Mouse (Mus musculus) kidney, embryonic 15.5 days (tissue): Measurements from ENCODE around the gene Mzt1. TPM values are rescaled to one million over a fixed set of nuclear protein-coding genes. Genes with fewer than 3 reads are reported as not detected.

Experiments used
- ATAC-seq: fragments of 200-750 bp; cut with Nextera tagmentation; replicated peaks from 2 replicates; pipeline ENCODE4 v1.8.0; 2017; ENCODE audit warnings: moderate TSS enrichment; ENCODE audit not compliant: low FRiP score
- H3K27ac ChIP-seq: fragments of 300-500 bp; sonication (generic); 2 replicates; pipeline ENCODE4 v1.5.1; 2015; ENCODE audit warnings: mild to moderate bottlenecking, inconsistent platforms
- H3K27me3 ChIP-seq: fragments of 300-500 bp; sonication (generic); 2 replicates; pipeline ENCODE4 v1.6.1; 2015; ENCODE audit warnings: inconsistent platforms
- H3K36me3 ChIP-seq: fragments of 300-500 bp; sonication (generic); 2 replicates; pipeline ENCODE4 v1.6.1; 2015; ENCODE audit warnings: inconsistent platforms
- H3K4me1 ChIP-seq: fragments of 300-500 bp; sonication (generic); 2 replicates; pipeline ENCODE4 v1.6.1; 2015; ENCODE audit warnings: inconsistent platforms
- H3K4me2 ChIP-seq: fragments of 300-500 bp; sonication (generic); 2 replicates; pipeline ENCODE4 v1.6.1; 2015; ENCODE audit warnings: moderate library complexity, mild to moderate bottlenecking, inconsistent platforms
- H3K4me3 ChIP-seq: fragments of 300-500 bp; sonication (generic); replicated peaks from 2 replicates; pipeline ENCODE4 v1.5.1; 2015; ENCODE audit warnings: mild to moderate bottlenecking, inconsistent platforms
- H3K9ac ChIP-seq: fragments of 300-500 bp; sonication (generic); 2 replicates; pipeline ENCODE4 v1.6.1; 2015; ENCODE audit warnings: mild to moderate bottlenecking, inconsistent platforms
- H3K9me3 ChIP-seq: fragments of 300-500 bp; sonication (generic); replicated peaks from 2 replicates; pipeline ENCODE4 v1.6.1; 2016; ENCODE audit warnings: inconsistent platforms
- WGBS: fragments of 180-500 bp; shearing (Covaris S2); methylation state at CpG from one replicate; pipeline ENCODE4 v1.1.7; 2015; ENCODE audit warnings: mixed read lengths; 5-methylcytosine and 5-hydroxymethylcytosine counted together
- polyA plus RNA-seq: library from polyadenylated mRNA; unstranded; fragments of >200 nt; fragmentation: Nextera tagmentation; extraction: Ambion mirVana; gene quantifications from 2 replicates; pipeline ENCODE4 v1.2.1, GENCODE M21; 2015

Gene Mzt1
- polyA plus RNA-seq, result 84.8 and 94.3 TPM in 2 replicates

- Histone ChIP-seq H3K36me3 (peaks cover 13% of the 10 kb centered on the region), H3K4me1 (peaks cover 44% of the 10 kb centered on the region), H3K9ac (peak within 1 kb of the TSS; percentile 98), H3K27me3 (no peaks in the 10 kb centered on the region), H3K4me3 (peak within 1 kb of the TSS; percentile 99), H3K9me3 (no peaks in the 10 kb centered on the region), H3K4me2 (peak within 1 kb of the TSS; percentile 63), H3K27ac (peak within 1 kb of the TSS; percentile 96)
- peak; percentile 96 for ATAC-seq
- under 1% methylated on average over 81 of the region's 81 CpGs for WGBS
Observed at GRCm38 (mm10) chr14:99046031-99046781, at the start of gene Mzt1, which contains the start of gene Bora. Gene Mzt1 (minus strand): TSS chr14:99046134. Gene Bora (plus strand): TSS chr14:99046222.

- Histone ChIP-seq H3K9me3 (no peaks in the 10 kb centered on the region), H3K9ac (no peak overlapping the region), H3K4me3 (no peak overlapping the region), H3K36me3 (peaks cover 76% of the 10 kb centered on the region), H3K27ac (no peak overlapping the region), H3K4me2 (no peak overlapping the region), H3K27me3 (no peaks in the 10 kb centered on the region), H3K4me1 (no peaks in the 10 kb centered on the region)
- no peak for ATAC-seq
- WGBS, result 94% methylated on average over 7 of the region's 7 CpGs
Observed at GRCm38 (mm10) chr14:99088947-99089346, 43.0 kb upstream of the Mzt1 start.

- ATAC-seq, result no peak
- 85% methylated on average over 4 of the region's 4 CpGs for WGBS
- Histone ChIP-seq H3K36me3 (peaks cover 85% of the 10 kb centered on the region), H3K9ac (no peak overlapping the region), H3K9me3 (no peaks in the 10 kb centered on the region), H3K4me3 (no peak overlapping the region), H3K4me1 (no peaks in the 10 kb centered on the region), H3K27ac (no peak overlapping the region), H3K27me3 (no peaks in the 10 kb centered on the region), H3K4me2 (no peak overlapping the region)
Observed at GRCm38 (mm10) chr14:99071146-99071545, 25.2 kb upstream of the Mzt1 start.

- Histone ChIP-seq H3K4me2 (no peak overlapping the region), H3K4me1 (no peaks in the 10 kb centered on the region), H3K9me3 (no peaks in the 10 kb centered on the region), H3K36me3 (peaks cover 77% of the 10 kb centered on the region), H3K27ac (no peak overlapping the region), H3K4me3 (no peak overlapping the region), H3K27me3 (no peaks in the 10 kb centered on the region), H3K9ac (no peak overlapping the region)
- WGBS, result 93% methylated on average over 2 of the region's 2 CpGs
- ATAC-seq, result no peak
Observed at GRCm38 (mm10) chr14:99063091-99063490, 17.2 kb upstream of the Mzt1 start.

DNA sequence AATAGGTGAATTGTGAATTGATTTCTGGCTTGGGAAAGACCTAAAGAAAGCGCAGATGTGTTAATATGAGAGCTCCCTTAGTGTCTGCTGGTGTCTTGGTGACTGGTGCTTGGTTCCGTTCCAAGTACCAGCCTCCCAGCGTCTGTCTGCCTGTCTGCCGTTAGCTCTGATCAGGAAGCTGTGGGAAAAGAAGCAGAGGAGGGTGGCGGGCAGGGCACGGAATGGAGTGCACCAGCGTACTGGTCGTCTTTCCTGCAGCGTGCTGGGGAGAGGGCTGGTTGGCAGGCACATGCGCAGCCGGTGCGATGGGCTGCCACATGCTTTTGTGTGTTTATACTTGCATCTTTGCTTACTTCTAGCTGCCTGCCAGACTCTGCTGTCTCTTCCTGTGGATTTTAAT lies 14.7 kb upstream of the Mzt1 start:
- Histone ChIP-seq H3K9ac (no peak overlapping the region), H3K36me3 (peaks cover 73% of the 10 kb centered on the region), H3K27ac (no peak overlapping the region), H3K4me2 (no peak overlapping the region), H3K4me1 (no peaks in the 10 kb centered on the region), H3K27me3 (no peaks in the 10 kb centered on the region), H3K9me3 (no peaks in the 10 kb centered on the region), H3K4me3 (no peak overlapping the region)
- ATAC-seq, result no peak
- WGBS, result 92% methylated on average over 12 of the region's 12 CpGs

GRCm38 (mm10) chr14:99058959-99059586 lies 13.1 kb upstream of the Mzt1 start:
- Histone ChIP-seq H3K27ac (peak overlapping the region; percentile 51; the same call in 1 of the 2 replicates), H3K27me3 (no peaks in the 10 kb centered on the region), H3K4me3 (no peak overlapping the region), H3K36me3 (peaks cover 67% of the 10 kb centered on the region), H3K9ac (no peak overlapping the region), H3K4me2 (no peak overlapping the region), H3K4me1 (no peaks in the 10 kb centered on the region), H3K9me3 (no peaks in the 10 kb centered on the region)
- peak; percentile 56 for ATAC-seq
- WGBS, result 80% methylated on average over 7 of the region's 7 CpGs

- under 1% methylated on average over 15 of the region's 15 CpGs for WGBS
- ATAC-seq, result peak; percentile 6
- peak overlapping the region; percentile 63 for H3K4me2 ChIP-seq
Observed at GRCm38 (mm10) chr14:99046782-99047181, 848 bp upstream of the Mzt1 start.

DNA sequence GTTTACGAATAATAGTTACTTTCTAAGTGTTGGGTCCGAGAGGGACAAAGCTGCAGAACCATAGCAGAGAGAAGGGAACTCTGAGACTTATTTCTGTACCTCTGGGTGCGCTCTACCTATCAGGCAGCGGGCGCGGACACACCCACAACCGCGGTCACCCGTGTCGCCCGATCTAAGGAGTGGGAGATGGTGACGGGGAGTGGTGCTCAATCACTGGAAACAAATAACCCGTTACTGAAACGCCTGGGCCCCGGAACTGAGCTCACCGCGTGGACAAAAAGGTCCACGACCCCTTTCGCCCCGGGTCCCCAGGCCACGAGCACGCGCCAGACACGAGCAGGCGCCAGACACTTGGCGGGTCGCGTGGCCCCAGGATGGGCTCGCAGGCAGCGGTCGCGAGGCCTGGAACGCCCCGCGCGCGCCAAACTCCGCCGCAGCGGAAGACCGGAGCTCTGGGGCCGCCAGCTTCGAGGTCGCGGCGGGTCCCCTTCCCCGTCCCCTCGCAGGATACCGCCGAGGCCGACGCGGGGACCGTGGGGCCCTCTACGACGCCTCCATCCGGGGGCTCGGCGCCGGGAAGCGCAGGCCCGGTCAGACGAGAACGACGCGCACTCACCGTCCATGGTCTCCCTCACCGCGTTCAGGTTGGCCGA lies 430 bp downstream of the Mzt1 start:
- WGBS, result under 1% methylated on average over 70 of the region's 70 CpGs
- peak overlapping the region; percentile 96 for H3K27ac ChIP-seq
- H3K4me1 ChIP-seq, result peaks cover 47% of the 10 kb centered on the region
- H3K36me3 ChIP-seq, result peaks cover 7% of the 10 kb centered on the region
- peak overlapping the region; percentile 99 for H3K4me3 ChIP-seq
- H3K27me3 ChIP-seq, result no peaks in the 10 kb centered on the region
- peak overlapping the region; percentile 98 for H3K9ac ChIP-seq
- peak; percentile 37 for ATAC-seq
- no peaks in the 10 kb centered on the region for H3K9me3 ChIP-seq
- peak overlapping the region; percentile 63 for H3K4me2 ChIP-seq

More at GRCm38 (mm10) chr14:99046782-99047181, 848 bp upstream of the Mzt1 start:
- Histone ChIP-seq H3K27ac (peak overlapping the region; percentile 96), H3K9me3 (no peaks in the 10 kb centered on the region), H3K27me3 (no peaks in the 10 kb centered on the region), H3K4me1 (peaks cover 39% of the 10 kb centered on the region), H3K36me3 (peaks cover 19% of the 10 kb centered on the region), H3K4me3 (peak overlapping the region; percentile 99), H3K9ac (peak overlapping the region; percentile 98)

DNA sequence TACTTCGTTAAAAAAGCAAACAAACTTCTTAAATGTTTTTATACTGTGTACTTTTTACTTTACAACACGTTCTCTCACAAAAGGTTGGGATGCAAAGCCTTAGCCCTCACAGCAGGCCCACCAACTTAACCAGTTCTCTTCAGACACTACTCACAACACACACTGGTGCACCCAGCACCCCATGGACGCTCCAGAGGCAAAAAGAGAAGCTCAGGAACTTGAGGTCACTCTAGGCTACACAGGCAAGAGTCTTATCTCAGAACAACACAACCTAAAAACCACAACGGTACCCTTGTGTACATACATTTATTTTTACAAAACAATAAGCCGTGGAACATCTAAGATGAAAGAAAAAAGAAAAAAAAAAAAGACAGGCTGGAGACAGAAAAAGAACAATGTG lies 1.2 kb downstream of the Mzt1 start:
- 5% methylated on average over 5 of the region's 5 CpGs for WGBS
- Histone ChIP-seq H3K4me2 (peak overlapping the region; percentile 63), H3K4me1 (peaks cover 47% of the 10 kb centered on the region), H3K9me3 (no peaks in the 10 kb centered on the region), H3K9ac (peak overlapping the region; percentile 98), H3K36me3 (peaks cover 9% of the 10 kb centered on the region; the same call in 1 of the 2 replicates), H3K27ac (no peak overlapping the region), H3K4me3 (peak overlapping the region; percentile 99), H3K27me3 (no peaks in the 10 kb centered on the region)
- ATAC-seq, result no peak

DNA sequence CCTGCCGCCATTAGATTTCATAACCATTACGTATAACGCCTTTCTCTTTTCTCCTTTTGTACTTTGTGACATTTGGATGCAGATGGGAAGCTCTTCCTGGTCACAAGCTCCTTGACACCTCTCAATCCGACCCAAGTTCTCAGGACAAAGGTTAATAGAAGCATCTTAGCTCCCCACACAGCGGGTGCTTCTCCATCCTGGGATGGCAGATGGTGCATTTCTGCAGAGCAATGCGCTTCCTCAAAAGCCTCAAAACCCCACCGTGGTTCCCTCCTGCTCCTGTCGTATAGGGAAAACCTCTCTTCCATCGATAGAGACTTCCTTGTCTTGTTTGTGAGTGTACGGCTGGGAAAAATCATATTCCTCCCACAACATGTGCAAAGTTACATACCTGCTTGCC lies 1.8 kb downstream of the Mzt1 start:
- Histone ChIP-seq H3K27me3 (no peaks in the 10 kb centered on the region), H3K27ac (peak overlapping the region; percentile 18; the same call in 1 of the 2 replicates), H3K9me3 (no peaks in the 10 kb centered on the region), H3K4me3 (peak overlapping the region; percentile 99), H3K4me2 (peak overlapping the region; percentile 63), H3K4me1 (peaks cover 47% of the 10 kb centered on the region), H3K36me3 (peaks cover 9% of the 10 kb centered on the region; the same call in 1 of the 2 replicates), H3K9ac (peak overlapping the region; percentile 98)
- ATAC-seq, result no peak
- 39% methylated on average over 10 of the region's 10 CpGs for WGBS

DNA sequence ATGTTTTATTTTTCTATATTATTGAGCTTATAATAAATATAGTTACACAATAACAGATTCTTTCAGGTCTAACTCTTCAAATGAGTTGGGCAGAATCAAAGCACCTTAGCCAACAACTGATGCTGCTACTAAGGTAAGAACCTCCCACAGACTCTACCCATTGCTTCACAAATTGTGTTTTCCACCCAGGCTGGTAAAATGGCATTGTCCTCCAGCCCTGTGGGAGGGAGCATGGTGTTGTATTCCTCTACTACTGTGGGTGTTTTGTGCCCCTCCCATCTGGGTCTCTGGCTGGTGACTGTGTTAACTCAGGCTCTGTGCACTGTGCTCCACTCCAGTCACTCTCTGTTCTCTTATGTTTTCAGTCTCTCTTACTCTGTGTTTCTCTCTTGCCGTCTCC lies 2.4 kb downstream of the Mzt1 start:
- 57% methylated on average over 1 of the region's 1 CpGs for WGBS
- H3K9ac ChIP-seq, result 0 out of 2 replicates have a peak overlapping the region, but pooled peaks have one; percentile 98
- H3K36me3 ChIP-seq, result peaks cover 8% of the 10 kb centered on the region; the same call in 1 of the 2 replicates
- peak overlapping the region; percentile 99; the same call in 1 of the 2 replicates for H3K4me3 ChIP-seq
- H3K4me1 ChIP-seq, result peaks cover 42% of the 10 kb centered on the region
- H3K9me3 ChIP-seq, result no peaks in the 10 kb centered on the region
- peak overlapping the region; percentile 63 for H3K4me2 ChIP-seq
- 0 out of 2 replicates have a peak overlapping the region, but pooled peaks have one; percentile 18 for H3K27ac ChIP-seq
- H3K27me3 ChIP-seq, result no peaks in the 10 kb centered on the region
- ATAC-seq, result no peak

DNA sequence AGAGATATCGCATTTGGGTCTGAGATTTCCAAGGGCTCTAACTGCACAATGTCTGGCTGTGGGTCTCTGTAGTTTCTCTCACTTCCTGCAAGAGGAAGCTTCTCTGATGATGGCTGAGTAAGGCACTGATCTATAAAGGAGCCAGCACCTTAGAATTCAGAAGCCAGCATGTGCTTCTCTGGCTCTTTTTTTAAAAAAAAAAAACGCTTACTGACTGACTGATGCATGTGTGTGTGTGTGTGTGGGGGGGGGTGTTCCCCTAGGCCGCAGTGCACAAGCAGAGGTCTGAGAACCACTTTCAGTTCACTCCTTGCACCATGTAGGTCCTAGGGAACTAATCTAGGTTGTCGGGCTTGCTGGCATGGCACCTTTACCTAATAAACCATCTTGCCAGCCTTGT lies 4.5 kb downstream of the Mzt1 start:
- Histone ChIP-seq H3K27ac (no peak overlapping the region), H3K9me3 (no peaks in the 10 kb centered on the region), H3K27me3 (no peaks in the 10 kb centered on the region), H3K36me3 (peaks cover 22% of the 10 kb centered on the region), H3K4me2 (no peak overlapping the region), H3K4me1 (peaks cover 28% of the 10 kb centered on the region), H3K9ac (no peak overlapping the region), H3K4me3 (no peak overlapping the region)
- ATAC-seq, result no peak
- WGBS, result 62% methylated on average over 4 of the region's 4 CpGs
